Mouse (Mus musculus): Measurements from ENCODE around the gene Dctn1. TPM values are rescaled to one million over a fixed set of nuclear protein-coding genes. Genes with fewer than 3 reads are reported as not detected.

Gene Dctn1
- total and polyA plus RNA-seq, 3 experiments, result 84.2 to 141 (median 125) TPM

DNA sequence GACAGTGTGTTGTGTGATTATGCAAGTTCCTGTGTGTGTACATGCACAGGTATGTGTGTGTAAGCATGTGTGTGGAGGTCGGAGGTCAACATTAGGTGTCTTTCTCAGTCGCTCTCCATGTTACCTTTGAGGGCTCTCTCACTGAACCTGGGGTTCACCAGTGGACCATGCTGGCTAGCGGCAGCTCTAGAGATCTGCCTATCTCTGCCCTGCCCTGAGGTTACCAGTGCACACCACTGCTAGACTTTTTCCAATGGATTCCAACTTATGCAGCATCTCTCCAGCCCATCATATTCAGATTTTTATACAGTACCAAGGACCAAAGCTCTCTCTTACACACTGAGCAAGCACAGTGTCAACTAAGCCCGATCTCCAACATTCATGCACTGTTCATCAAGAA is 81.0 kb downstream of the Dctn1 start:
- Histone ChIP-seq H3K79me2 (replicated peaks; ENCODE audit: control insufficient read depth, insufficient read depth, low read length) (no peaks in the 10 kb centered on the region), H3K4me3 (no peak overlapping the region), H3K27me3 (ENCODE audit: control insufficient read depth, insufficient read depth, low read length) (no peaks in the 10 kb centered on the region), H3K36me3 (ENCODE audit: control insufficient read depth, insufficient read depth, low read length) (no peaks in the 10 kb centered on the region), H3K4me1 (ENCODE audit: control insufficient read depth, insufficient read depth, low read length) (peaks cover 2% of the 10 kb centered on the region), H3K9ac (ENCODE audit: low read depth, low read length) (no peak overlapping the region), H3K27ac (no peak overlapping the region)
- WGBS, result 95% methylated on average over 4 of the region's 4 CpGs
- intact Hi-C loops (cut with DNase I), result no loop called here
- DNase-seq, result no peak
- no peak for TF ChIP-seq POLR2A (IDR thresholded peaks at IDR 0.05; ENCODE audit: insufficient read depth, low read depth, low read length)
- no peak for TF ChIP-seq CTCF (IDR thresholded peaks at IDR 0.05)
- no peak for TF ChIP-seq EP300 (IDR thresholded peaks at IDR 0.05; ENCODE audit: insufficient read depth, low read depth, low read length)

DNA sequence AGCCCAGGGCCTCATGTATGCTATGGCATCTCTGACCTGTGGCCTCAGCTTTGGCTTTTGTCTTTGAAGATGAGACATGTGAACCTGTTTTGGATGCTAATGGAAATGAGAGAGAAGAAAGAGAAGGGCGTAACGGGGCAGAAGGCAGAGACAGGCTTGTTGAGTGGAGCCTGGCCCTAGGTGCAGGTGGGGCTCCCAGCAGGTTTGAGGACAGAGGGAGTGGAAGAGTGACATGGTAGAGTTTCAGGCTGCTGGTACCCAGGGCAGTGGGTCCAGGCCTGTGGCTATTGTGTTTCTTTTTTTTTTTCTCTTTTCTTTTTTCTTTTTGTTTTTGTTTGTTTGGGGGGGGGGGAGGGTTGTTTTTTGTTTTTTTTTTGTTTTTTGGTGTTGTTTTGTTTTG is 81.4 kb downstream of the Dctn1 start:
- Histone ChIP-seq H3K27me3 (ENCODE audit: control insufficient read depth, insufficient read depth, low read length) (no peaks in the 10 kb centered on the region), H3K4me3 (no peak overlapping the region), H3K27ac (no peak overlapping the region), H3K36me3 (ENCODE audit: control insufficient read depth, insufficient read depth, low read length) (no peaks in the 10 kb centered on the region), H3K4me1 (ENCODE audit: control insufficient read depth, insufficient read depth, low read length) (peaks cover 2% of the 10 kb centered on the region), H3K9ac (ENCODE audit: low read depth, low read length) (no peak overlapping the region), H3K79me2 (replicated peaks; ENCODE audit: control insufficient read depth, insufficient read depth, low read length) (no peaks in the 10 kb centered on the region)
- intact Hi-C loops (cut with DNase I), result no loop called here
- no peak for DNase-seq
- TF ChIP-seq EP300 (IDR thresholded peaks at IDR 0.05; ENCODE audit: insufficient read depth, low read depth, low read length) (no peak), POLR2A (IDR thresholded peaks at IDR 0.05; ENCODE audit: insufficient read depth, low read depth, low read length) (no peak), CTCF (IDR thresholded peaks at IDR 0.05) (no peak)
- 99% methylated on average over 2 of the region's 2 CpGs for WGBS

Other genes starting within 250 kb of the Dctn1 start
- gene Sema4f, start 226.2 kb upstream of the Dctn1 start, total RNA-seq (2021), result under 1 TPM; 0.13 to 0.18 TPM
- 0.37 and 0.53 TPM in 2 replicates for gene Sema4f, start 226.2 kb upstream of the Dctn1 start, polyA plus RNA-seq (2012; rRNA removed)
- gene M1ap, start 219.0 kb upstream of the Dctn1 start, total RNA-seq (2021), result under 1 TPM in 1 of 2 experiments, not detected in 1; 0.34 TPM
- gene M1ap, start 219.0 kb upstream of the Dctn1 start, polyA plus RNA-seq (2012; rRNA removed), result 0.31 TPM in 1 of 2 replicates, not detected in the other
- gene Dok1, start 132.4 kb upstream of the Dctn1 start, total RNA-seq (2021), result 1 to 10 TPM; 2.6 TPM
- gene Dok1, start 132.4 kb upstream of the Dctn1 start, polyA plus RNA-seq (2012; rRNA removed), result 3.0 and 3.4 TPM in 2 replicates
- 1 to 10 TPM; 1.9 to 2.1 TPM for gene Loxl3, start 131.7 kb upstream of the Dctn1 start, total RNA-seq (2021)
- gene Loxl3, start 131.7 kb upstream of the Dctn1 start, polyA plus RNA-seq (2012; rRNA removed), result 5.4 and 7.2 TPM in 2 replicates
- gene Aup1, start 111.4 kb upstream of the Dctn1 start, total RNA-seq (2021), result 10 to 100 TPM; 70.9 to 87.0 TPM
- gene Aup1, start 111.4 kb upstream of the Dctn1 start, polyA plus RNA-seq (2012; rRNA removed), result 148 and 178 TPM in 2 replicates
- 10 to 100 TPM; 26.9 to 30.4 TPM for gene Htra2, start 110.6 kb upstream of the Dctn1 start, total RNA-seq (2021)
- 35.4 and 37.6 TPM in 2 replicates for gene Htra2, start 110.6 kb upstream of the Dctn1 start, polyA plus RNA-seq (2012; rRNA removed)
- under 1 TPM; 0.65 to 0.80 TPM for gene Dqx1, start 108.1 kb upstream of the Dctn1 start, total RNA-seq (2021)
- gene Dqx1, start 108.1 kb upstream of the Dctn1 start, polyA plus RNA-seq (2012; rRNA removed), result 1.4 TPM in 2 replicates
- gene Tlx2, start 95.6 kb upstream of the Dctn1 start, total RNA-seq (2021), result not detected
- gene Tlx2, start 95.6 kb upstream of the Dctn1 start, polyA plus RNA-seq (2012; rRNA removed), result 0.14 TPM in 1 of 2 replicates, not detected in the other
- gene Pcgf1, start 88.1 kb upstream of the Dctn1 start, total RNA-seq (2021), result 1 to 10 TPM; 7.7 to 8.0 TPM
- gene Pcgf1, start 88.1 kb upstream of the Dctn1 start, polyA plus RNA-seq (2012; rRNA removed), result 11.5 and 15.5 TPM in 2 replicates
- 1 to 10 TPM in 1 of 2 experiments, under 1 TPM in 1; 0.84 to 1.5 TPM for gene Lbx2, start 79.6 kb upstream of the Dctn1 start, total RNA-seq (2021)
- gene Lbx2, start 79.6 kb upstream of the Dctn1 start, polyA plus RNA-seq (2012; rRNA removed), result 1.5 and 2.2 TPM in 2 replicates
- 1 to 10 TPM; 2.0 to 2.5 TPM for gene Ccdc142, start 64.3 kb upstream of the Dctn1 start, total RNA-seq (2021)
- gene Ccdc142, start 64.3 kb upstream of the Dctn1 start, polyA plus RNA-seq (2012; rRNA removed), result 1.7 and 2.4 TPM in 2 replicates
- under 1 TPM; 0.80 to 0.94 TPM for gene Gm42688, start 64.3 kb upstream of the Dctn1 start, total RNA-seq (2021)
- gene Gm42688, start 64.3 kb upstream of the Dctn1 start, polyA plus RNA-seq (2012; rRNA removed), result 1.6 TPM in 2 replicates
- gene Mrpl53, start 56.9 kb upstream of the Dctn1 start, total RNA-seq (2021), result 100 to 1,000 TPM; 113 to 131 TPM
- 91.3 and 129 TPM in 2 replicates for gene Mrpl53, start 56.9 kb upstream of the Dctn1 start, polyA plus RNA-seq (2012; rRNA removed)
- gene Mogs, start 50.4 kb upstream of the Dctn1 start, total RNA-seq (2021), result 1 to 10 TPM; 7.2 to 9.9 TPM
- gene Mogs, start 50.4 kb upstream of the Dctn1 start, polyA plus RNA-seq (2012; rRNA removed), result 13.9 and 15.8 TPM in 2 replicates
- gene Wbp1, start 44.4 kb upstream of the Dctn1 start, total RNA-seq (2021), result 10 to 100 TPM; 70.4 to 74.6 TPM
- 152 TPM in 2 replicates for gene Wbp1, start 44.4 kb upstream of the Dctn1 start, polyA plus RNA-seq (2012; rRNA removed)
- gene Ino80b, start 40.5 kb upstream of the Dctn1 start, total RNA-seq (2021), result 10 to 100 TPM; 13.1 to 15.1 TPM
- 5.5 and 9.5 TPM in 2 replicates for gene Ino80b, start 40.5 kb upstream of the Dctn1 start, polyA plus RNA-seq (2012; rRNA removed)
- gene Rtkn, start 30.5 kb upstream of the Dctn1 start, total RNA-seq (2021), result 1 to 10 TPM; 5.2 to 6.7 TPM
- 18.6 and 27.7 TPM in 2 replicates for gene Rtkn, start 30.5 kb upstream of the Dctn1 start, polyA plus RNA-seq (2012; rRNA removed)
- 1 to 10 TPM in 1 of 2 experiments, under 1 TPM in 1; 0.89 to 1.3 TPM for gene Wdr54, start 9.5 kb upstream of the Dctn1 start, total RNA-seq (2021)
- 2.1 and 2.7 TPM in 2 replicates for gene Wdr54, start 9.5 kb upstream of the Dctn1 start, polyA plus RNA-seq (2012; rRNA removed)
- gene 1700003E16Rik, start 9.5 kb upstream of the Dctn1 start, total RNA-seq (2021), result under 1 TPM; 0.10 to 0.25 TPM
- gene 1700003E16Rik, start 9.5 kb upstream of the Dctn1 start, polyA plus RNA-seq (2012; rRNA removed), result 0.53 and 0.57 TPM in 2 replicates
- not detected for gene Slc4a5, start 53.9 kb downstream of the Dctn1 start, total RNA-seq (2021)
- 0.61 TPM in 1 of 2 replicates, not detected in the other for gene Slc4a5, start 53.9 kb downstream of the Dctn1 start, polyA plus RNA-seq (2012; rRNA removed)
- 1 to 10 TPM; 2.8 TPM for gene Mthfd2, start 160.0 kb downstream of the Dctn1 start, total RNA-seq (2021)
- gene Mthfd2, start 160.0 kb downstream of the Dctn1 start, polyA plus RNA-seq (2012; rRNA removed), result 1.7 and 2.5 TPM in 2 replicates
- 10 to 100 TPM; 22.3 to 22.6 TPM for gene Mob1a, start 160.1 kb downstream of the Dctn1 start, total RNA-seq (2021)
- 12.4 and 22.7 TPM in 2 replicates for gene Mob1a, start 160.1 kb downstream of the Dctn1 start, polyA plus RNA-seq (2012; rRNA removed)
- 100 to 1,000 TPM; 396 to 406 TPM for gene Bola3, start 183.2 kb downstream of the Dctn1 start, total RNA-seq (2021)
- gene Bola3, start 183.2 kb downstream of the Dctn1 start, polyA plus RNA-seq (2012; rRNA removed), result 91.1 and 159 TPM in 2 replicates

All from heart, adult 2 months (tissue).